Mouse (Mus musculus) cerebellum, adult 2 months (tissue): Measurements from ENCODE around the gene 1700013G24Rik. TPM values are rescaled to one million over a fixed set of nuclear protein-coding genes. Genes with fewer than 3 reads are reported as not detected.
A peak's percentile ranks its signal among the peaks of the same experiment; 100 is the strongest.

Experiments
- DNase-seq, 2 experiments: peaks; one replicate each; pipeline ENCODE4 v3.0.0; 2021
- H3K27ac ChIP-seq: fragments of 200-500 bp; 2 replicates; pipeline ENCODE4 v1.5.1; 2012; ENCODE audit warnings: low read length, control low read depth, inconsistent platforms; ENCODE audit not compliant: insufficient read depth
- H3K27me3 ChIP-seq: fragments of 200-500 bp; 2 replicates; pipeline ENCODE4 v1.6.1; 2012; ENCODE audit warnings: inconsistent platforms, mild to moderate bottlenecking, low read length, moderate library complexity; ENCODE audit not compliant: control insufficient read depth, insufficient read depth
- H3K4me1 ChIP-seq: fragments of 200-500 bp; 2 replicates; pipeline ENCODE4 v1.6.1; 2011; ENCODE audit warnings: low read length; ENCODE audit not compliant: control insufficient read depth, insufficient read depth
- H3K4me3 ChIP-seq: fragments of 200-500 bp; replicated peaks from 2 replicates; pipeline ENCODE3; 2011; ENCODE audit warnings: mild to moderate bottlenecking, low read depth, low read length, control low read depth; ENCODE audit not compliant: insufficient read depth
- CTCF ChIP-seq: fragments of 200-500 bp; IDR thresholded peaks from 2 replicates; pipeline ENCODE4 v1.5.1; 2011; ENCODE audit warnings: low read depth, mild to moderate bottlenecking, control low read depth, low read length, moderate library complexity, borderline replicate concordance; ENCODE audit not compliant: insufficient read depth
- POLR2A ChIP-seq: fragments of 200-500 bp; IDR thresholded peaks from 2 replicates; pipeline ENCODE4 v1.6.1; 2011; ENCODE audit warnings: low read length, control low read depth, borderline replicate concordance; ENCODE audit not compliant: insufficient read depth
- WGBS: fragments of 180-500 bp; shearing (Covaris S2); methylation state at CpG from one replicate; pipeline ENCODE4 v1.1.7; 2018; 5-methylcytosine and 5-hydroxymethylcytosine counted together
- polyA plus RNA-seq: library from polyadenylated mRNA; depleted of rRNA; stranded (reverse); fragments of >200 nt; gene quantifications from 2 replicates; pipeline ENCODE4 v1.2.3, GENCODE M21; 2012; rRNA removed

Gene 1700013G24Rik
- polyA plus RNA-seq, 1 experiment, result not detected

DNA sequence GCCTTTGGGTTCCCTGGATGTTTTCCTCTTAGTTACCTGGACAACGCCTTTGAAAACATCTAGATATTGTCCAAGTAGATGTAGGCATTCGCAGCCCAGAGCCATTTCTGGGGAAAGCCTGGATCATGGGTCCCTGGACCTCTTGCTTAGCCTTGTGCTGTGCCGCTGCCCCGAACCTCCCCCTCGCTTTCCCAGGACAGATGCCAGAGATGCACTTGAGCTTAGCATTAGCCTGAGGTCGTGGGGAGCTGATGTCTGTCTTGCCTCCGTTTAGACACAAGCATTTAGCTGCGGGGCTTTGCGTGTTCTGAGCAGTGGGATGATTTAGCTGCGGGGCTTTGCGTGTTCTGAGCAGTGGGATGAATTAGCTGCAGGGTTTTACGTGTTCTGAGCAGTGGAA lies 47.1 kb downstream of the 1700013G24Rik start:
- Histone ChIP-seq H3K4me3 (no peak overlapping the region), H3K27ac (no peak overlapping the region), H3K4me1 (peaks cover 3% of the 10 kb centered on the region; the same call in 1 of the 2 replicates), H3K27me3 (no peaks in the 10 kb centered on the region)
- no peak for DNase-seq
- TF ChIP-seq CTCF, result no peak
- no peak for TF ChIP-seq POLR2A
- 83% methylated on average over 12 of the region's 12 CpGs for WGBS

GRCm38 (mm10) chr4:137500953-137501352 lies 47.9 kb downstream of the 1700013G24Rik start:
- H3K27me3 ChIP-seq, result no peaks in the 10 kb centered on the region
- no peak overlapping the region for H3K27ac ChIP-seq
- WGBS, result 42% methylated on average over 5 of the region's 5 CpGs
- H3K4me1 ChIP-seq, result peaks cover 3% of the 10 kb centered on the region; the same call in 1 of the 2 replicates
- peak in 1 of 2 experiments; percentile 78 for DNase-seq
- TF ChIP-seq POLR2A, result no peak
- H3K4me3 ChIP-seq, result no peak overlapping the region

GRCm38 (mm10) chr4:137502183-137502582 lies 49.1 kb downstream of the 1700013G24Rik start:
- no peak for DNase-seq
- Histone ChIP-seq H3K4me1 (peaks cover 3% of the 10 kb centered on the region; the same call in 1 of the 2 replicates), H3K27me3 (no peaks in the 10 kb centered on the region), H3K4me3 (no peak overlapping the region), H3K27ac (no peak overlapping the region)
- 90% methylated on average over 10 of the region's 10 CpGs for WGBS
- TF ChIP-seq CTCF, result no peak
- TF ChIP-seq POLR2A, result no peak

DNA sequence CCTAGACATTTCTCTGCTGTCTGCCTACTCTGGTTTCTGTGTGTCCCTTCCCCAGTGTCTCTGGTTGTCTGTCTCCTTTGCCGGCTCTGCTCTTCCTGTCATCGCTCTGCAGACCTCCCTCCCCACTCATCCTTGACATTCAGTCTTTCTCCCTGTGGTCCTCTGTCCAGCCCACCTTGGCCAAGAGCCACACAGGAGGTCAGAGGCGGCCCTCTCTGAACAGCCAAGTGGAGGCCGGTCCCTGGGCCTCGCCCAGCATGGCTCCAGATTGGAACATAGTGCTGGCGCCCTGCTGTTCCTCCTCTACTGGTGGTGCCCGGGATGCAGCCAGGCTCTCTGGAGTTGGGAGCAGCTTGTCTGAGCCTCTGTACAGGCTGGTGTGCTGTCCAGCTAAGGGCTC lies 49.7 kb downstream of the 1700013G24Rik start:
- TF ChIP-seq CTCF, result no peak
- no peak for TF ChIP-seq POLR2A
- WGBS, result 75% methylated on average over 7 of the region's 7 CpGs
- Histone ChIP-seq H3K4me3 (no peak overlapping the region), H3K27me3 (no peaks in the 10 kb centered on the region), H3K4me1 (peaks cover 3% of the 10 kb centered on the region; the same call in 1 of the 2 replicates), H3K27ac (no peak overlapping the region)
- no peak for DNase-seq

GRCm38 (mm10) chr4:137503509-137503971 lies 50.5 kb downstream of the 1700013G24Rik start:
- Histone ChIP-seq H3K4me1 (peaks cover 3% of the 10 kb centered on the region; the same call in 1 of the 2 replicates), H3K4me3 (no peak overlapping the region), H3K27me3 (no peaks in the 10 kb centered on the region), H3K27ac (no peak overlapping the region)
- TF ChIP-seq CTCF, result no peak
- TF ChIP-seq POLR2A, result no peak
- no peak for DNase-seq
- 72% methylated on average over 6 of the region's 6 CpGs for WGBS

Other genes starting within 250 kb of the 1700013G24Rik start
- gene Wnt4, start 175.8 kb upstream of the 1700013G24Rik start, polyA plus RNA-seq, result 1.7 and 2.1 TPM in 2 replicates
- gene Cdc42, start 95.6 kb upstream of the 1700013G24Rik start, polyA plus RNA-seq, result 375 and 390 TPM in 2 replicates
- not detected in 2 replicates for gene Cela3a, start 43.5 kb upstream of the 1700013G24Rik start, polyA plus RNA-seq
- not detected in 2 replicates for gene Cela3b, start 22.7 kb upstream of the 1700013G24Rik start, polyA plus RNA-seq
- gene Hspg2, start 15.5 kb downstream of the 1700013G24Rik start, polyA plus RNA-seq, result 2.8 and 3.1 TPM in 2 replicates
- gene Ldlrad2, start 121.3 kb downstream of the 1700013G24Rik start, polyA plus RNA-seq, result not detected in 2 replicates
- 162 and 169 TPM in 2 replicates for gene Usp48, start 140.5 kb downstream of the 1700013G24Rik start, polyA plus RNA-seq
- 396 and 425 TPM in 2 replicates for gene Rap1gap, start 211.4 kb downstream of the 1700013G24Rik start, polyA plus RNA-seq